Mouse (Mus musculus) heart, postnatal 36 days (tissue): ENCODE measurements at regions not wholly inside any gene's neighbourhood (a gene's known extent, or its start where the extent isn't known, plus 50 kb on each side); places are given as distances from the start of the nearest gene placed in this dataset.

ENCODE experiments used
- DNase-seq, 2 experiments: peaks; one replicate each; pipeline ENCODE4 v3.0.0; 2021 to 2022
- intact Hi-C: fragments of 180-260 bp; cut with DNase I; formaldehyde crosslinking; loops from one replicate; pipeline ENCODE4 v1.15.1; 2025

GRCm38 (mm10) chr13:39823965-39824555, 537.2 kb downstream of the Ofcc1 start:
- peak in 1 of 2 experiments; percentile 1 for DNase-seq
- intact Hi-C loops = no loop called here

GRCm38 (mm10) chr13:39823346-39823954, 537.8 kb downstream of the Ofcc1 start:
- intact Hi-C loops = no loop called here
- DNase-seq = no peak

- intact Hi-C loops = no loop called here
- no peak for DNase-seq
Measured at GRCm38 (mm10) chr13:39774554-39774953, 586.7 kb downstream of the Ofcc1 start.

- intact Hi-C loops = no loop called here
- DNase-seq = no peak
Measured at GRCm38 (mm10) chr13:39774111-39774510, 587.1 kb downstream of the Ofcc1 start.

GRCm38 (mm10) chr13:39769228-39769627, 592.0 kb downstream of the Ofcc1 start:
- no peak for DNase-seq
- intact Hi-C loops = no loop called here

- intact Hi-C loops = no loop called here
- no peak for DNase-seq
Measured at GRCm38 (mm10) chr13:39766897-39767296, 594.4 kb downstream of the Ofcc1 start.
